Mouse (Mus musculus) stomach, postnatal 0 days (tissue): ENCODE measurements around the gene Hoxc6. TPM values are rescaled to one million over a fixed set of nuclear protein-coding genes. Genes with fewer than 3 reads are reported as not detected.
A peak's percentile ranks its signal among the peaks of the same experiment; 100 is the strongest.

Experiments
- ATAC-seq: fragments of 200-750 bp; cut with Nextera tagmentation; 2 replicates; pipeline ENCODE4 v1.8.0; 2017; ENCODE audit not compliant: low FRiP score, low TSS enrichment
- DNase-seq: peaks from one replicate; pipeline ENCODE4 v3.0.0-alpha.2; 2016; ENCODE audit warnings: low spot score
- H3K27ac ChIP-seq: fragments of 300-500 bp; sonication (generic); replicated peaks from 2 replicates; pipeline ENCODE4 v1.5.1; 2014; ENCODE audit warnings: mild to moderate bottlenecking, control low read depth
- H3K27me3 ChIP-seq: fragments of 300-500 bp; sonication (generic); 2 replicates; pipeline ENCODE4 v1.6.1; 2014; ENCODE audit warnings: low read length; ENCODE audit not compliant: control insufficient read depth, insufficient read depth
- H3K36me3 ChIP-seq: fragments of 300-500 bp; sonication (generic); 2 replicates; pipeline ENCODE4 v1.6.1; 2014; ENCODE audit warnings: low read length, mixed read lengths; ENCODE audit not compliant: control insufficient read depth, insufficient read depth
- H3K4me1 ChIP-seq: fragments of 300-500 bp; sonication (generic); replicated peaks from 2 replicates; pipeline ENCODE4 v1.6.1; 2014; ENCODE audit warnings: antibody characterized with exemption; ENCODE audit not compliant: control insufficient read depth, insufficient read depth
- H3K4me2 ChIP-seq: fragments of 300-500 bp; sonication (generic); replicated peaks from 2 replicates; pipeline ENCODE4 v1.6.1; 2014; ENCODE audit warnings: low read depth, mild to moderate bottlenecking, control low read depth, moderate library complexity
- H3K4me3 ChIP-seq: fragments of 300-500 bp; sonication (generic); 2 replicates; pipeline ENCODE4 v1.5.1; 2014; ENCODE audit warnings: low read depth, low read length, control low read depth
- H3K9ac ChIP-seq: fragments of 300-500 bp; sonication (generic); 2 replicates; pipeline ENCODE4 v1.6.1; 2014; ENCODE audit warnings: mild to moderate bottlenecking, low read length, control low read depth, mixed read lengths
- H3K9me3 ChIP-seq: fragments of 300-500 bp; sonication (generic); 2 replicates; pipeline ENCODE4 v1.6.1; 2016; ENCODE audit warnings: low read length; ENCODE audit not compliant: control insufficient read depth
- CTCF ChIP-seq: IDR thresholded peaks from 2 replicates; pipeline ENCODE4 v1.5.1; 2016; ENCODE audit warnings: antibody characterized with exemption, low read depth, mild to moderate bottlenecking, moderate library complexity
- EP300 ChIP-seq: optimal IDR thresholded peaks from 2 replicates; pipeline ENCODE3; 2016; ENCODE audit warnings: antibody characterized with exemption
- WGBS: fragments of 180-500 bp; shearing (Covaris S2); extraction: QIAGEN DNeasy Blood & Tissue Kit; methylation state at CpG from one replicate; pipeline ENCODE4 v1.1.7; 2014; 5-methylcytosine and 5-hydroxymethylcytosine counted together
- polyA plus RNA-seq: library from polyadenylated mRNA; unstranded; fragments of >200 nt; fragmentation: Nextera tagmentation; extraction: Ambion mirVana; gene quantifications from 2 replicates; pipeline ENCODE4 v1.2.1, GENCODE M21; 2015

Gene Hoxc6
- polyA plus RNA-seq, 1 experiment from 2014 or later = 4.9 TPM

DNA sequence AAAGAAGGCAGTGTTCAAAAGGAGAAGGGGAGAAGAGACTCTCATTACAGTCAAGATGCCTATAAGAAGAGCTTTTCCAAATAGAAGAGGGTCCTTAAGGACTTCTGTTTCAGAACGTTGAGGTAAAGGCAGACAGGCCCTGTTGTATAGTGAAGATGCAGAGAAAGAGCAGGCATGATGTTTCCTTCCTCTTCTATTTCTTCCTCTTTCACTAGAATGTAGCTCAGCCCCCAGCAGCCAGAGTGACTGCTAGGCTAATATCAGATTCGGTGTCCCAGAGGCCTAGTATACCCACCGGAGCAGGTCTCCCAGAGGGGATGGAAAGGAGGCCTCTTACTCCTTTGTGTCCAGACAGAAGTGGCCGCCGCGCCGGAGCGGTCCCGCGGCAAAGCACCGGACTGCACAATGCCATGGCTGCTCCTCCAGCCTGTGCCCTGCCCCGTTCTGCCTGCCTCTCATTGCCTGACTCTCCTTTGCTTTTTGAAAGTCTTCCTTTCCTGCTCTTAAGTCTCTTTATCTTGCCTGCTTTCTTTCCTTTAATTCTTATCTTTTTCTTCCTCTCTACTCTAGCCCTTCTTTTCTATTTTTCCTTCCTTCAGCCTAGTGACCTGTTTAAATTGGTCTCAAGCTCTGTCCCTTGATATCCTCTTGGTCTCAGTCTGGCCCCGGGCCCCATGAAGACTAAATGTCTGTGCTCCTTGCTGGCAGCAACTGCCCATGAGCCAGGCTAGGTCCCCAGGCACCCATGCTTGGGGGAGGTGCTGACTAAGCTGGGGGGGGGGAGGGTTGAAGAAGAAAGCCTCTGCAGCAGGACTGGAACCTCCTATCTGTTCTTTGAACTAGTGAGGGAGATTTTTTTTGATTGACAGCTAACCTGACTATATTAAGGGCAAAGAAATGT is 19.2 kb upstream of the Hoxc6 start:
- Histone ChIP-seq H3K4me1 (no peaks in the 10 kb centered on the region), H3K4me2 (no peak overlapping the region), H3K27ac (no peak overlapping the region), H3K4me3 (no peak overlapping the region), H3K27me3 (peaks cover 52% of the 10 kb centered on the region), H3K36me3 (no peaks in the 10 kb centered on the region), H3K9ac (no peak overlapping the region), H3K9me3 (no peaks in the 10 kb centered on the region)
- DNase-seq = no peak
- no peak for ATAC-seq
- 15% methylated on average over 13 of the region's 13 CpGs for WGBS
- TF ChIP-seq EP300 = no peak

DNA sequence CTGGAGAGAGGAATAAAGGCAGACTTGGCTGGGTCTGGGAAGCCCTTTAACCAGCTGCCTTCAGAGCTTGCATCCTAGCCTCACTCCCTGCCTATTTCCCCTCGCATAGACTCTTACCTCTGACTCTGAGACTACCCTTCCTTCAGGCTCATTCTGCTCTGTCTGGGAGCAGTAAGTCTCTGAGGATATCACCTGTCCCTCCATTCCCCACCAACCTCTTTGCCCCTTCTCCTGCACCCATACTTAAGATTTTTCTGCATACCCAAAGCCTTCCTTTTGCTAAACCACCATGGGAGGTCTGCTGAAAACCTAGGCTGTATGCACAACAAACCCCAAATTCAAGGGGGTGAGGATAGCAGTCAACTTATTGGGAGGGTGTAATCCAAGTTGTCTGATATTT is 18.1 kb upstream of the Hoxc6 start:
- no peaks in the 10 kb centered on the region for H3K9me3 ChIP-seq
- TF ChIP-seq EP300 (no peak), CTCF (no peak)
- DNase-seq (no peak), ATAC-seq (no peak)
- 0% methylated on average over 1 of the region's 1 CpGs for WGBS
- no peak overlapping the region for H3K4me3 ChIP-seq
- no peaks in the 10 kb centered on the region for H3K36me3 ChIP-seq
- H3K27me3 ChIP-seq = peaks cover 48% of the 10 kb centered on the region
- H3K9ac ChIP-seq = no peak overlapping the region
- no peaks in the 10 kb centered on the region for H3K4me1 ChIP-seq
- H3K27ac ChIP-seq = no peak overlapping the region
- no peak overlapping the region for H3K4me2 ChIP-seq

DNA sequence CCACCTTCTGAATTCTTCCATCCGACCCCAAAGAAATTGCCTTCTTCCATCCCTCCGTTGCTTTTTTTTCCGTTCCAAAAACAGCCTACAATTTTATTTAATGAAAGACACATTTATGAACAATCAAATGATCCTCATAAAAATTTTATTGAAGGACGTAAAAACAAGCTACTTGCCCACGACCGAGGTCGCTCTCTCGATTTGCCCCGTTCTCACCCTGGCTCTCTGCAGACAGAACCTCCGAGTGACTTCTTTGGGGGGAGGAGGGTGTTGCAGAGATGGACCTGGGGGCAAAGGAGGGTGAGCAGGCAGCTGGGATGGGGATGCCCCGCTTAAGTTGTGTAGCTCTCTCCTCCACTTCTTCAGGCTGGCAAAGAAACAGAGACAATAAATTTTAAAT is 17.7 kb upstream of the Hoxc6 start:
- no peak for TF ChIP-seq CTCF
- TF ChIP-seq EP300 = no peak
- H3K4me2 ChIP-seq = no peak overlapping the region
- 5% methylated on average over 11 of the region's 11 CpGs for WGBS
- H3K9me3 ChIP-seq = no peaks in the 10 kb centered on the region
- H3K27me3 ChIP-seq = peaks cover 46% of the 10 kb centered on the region
- H3K9ac ChIP-seq = no peak overlapping the region
- ATAC-seq (no peak), DNase-seq (no peak)
- H3K4me1 ChIP-seq = no peaks in the 10 kb centered on the region
- H3K27ac ChIP-seq = no peak overlapping the region
- no peak overlapping the region for H3K4me3 ChIP-seq
- no peaks in the 10 kb centered on the region for H3K36me3 ChIP-seq

DNA sequence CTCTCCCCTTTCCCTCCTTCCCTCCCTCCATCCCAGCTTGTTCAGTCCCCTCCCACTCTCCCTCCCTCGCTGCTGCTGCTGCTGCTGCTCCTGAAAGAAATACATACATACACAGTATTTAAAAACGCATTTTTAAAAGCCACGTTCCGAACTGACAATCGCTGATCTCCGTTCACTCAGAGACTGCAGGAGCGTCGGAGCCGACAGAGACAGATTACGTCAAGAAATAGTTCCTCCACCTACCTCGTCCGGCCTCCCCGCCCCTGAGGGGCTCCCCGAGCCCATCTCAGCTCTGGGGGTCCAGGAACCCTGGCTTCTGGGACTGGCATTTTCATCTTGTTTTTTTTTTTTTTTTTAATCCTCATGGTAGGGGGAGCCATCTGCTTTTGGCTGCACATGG is 17.1 kb upstream of the Hoxc6 start:
- Histone ChIP-seq H3K9me3 (no peaks in the 10 kb centered on the region), H3K9ac (no peak overlapping the region), H3K36me3 (no peaks in the 10 kb centered on the region), H3K4me1 (no peaks in the 10 kb centered on the region), H3K4me3 (peak overlapping the region; percentile 29), H3K27ac (no peak overlapping the region), H3K4me2 (no peak overlapping the region; the same call in 1 of the 2 replicates), H3K27me3 (peaks cover 45% of the 10 kb centered on the region)
- DNase-seq (no peak), ATAC-seq (no peak)
- no peak for TF ChIP-seq EP300
- TF ChIP-seq CTCF = no peak
- 1% methylated on average over 14 of the region's 14 CpGs for WGBS

DNA sequence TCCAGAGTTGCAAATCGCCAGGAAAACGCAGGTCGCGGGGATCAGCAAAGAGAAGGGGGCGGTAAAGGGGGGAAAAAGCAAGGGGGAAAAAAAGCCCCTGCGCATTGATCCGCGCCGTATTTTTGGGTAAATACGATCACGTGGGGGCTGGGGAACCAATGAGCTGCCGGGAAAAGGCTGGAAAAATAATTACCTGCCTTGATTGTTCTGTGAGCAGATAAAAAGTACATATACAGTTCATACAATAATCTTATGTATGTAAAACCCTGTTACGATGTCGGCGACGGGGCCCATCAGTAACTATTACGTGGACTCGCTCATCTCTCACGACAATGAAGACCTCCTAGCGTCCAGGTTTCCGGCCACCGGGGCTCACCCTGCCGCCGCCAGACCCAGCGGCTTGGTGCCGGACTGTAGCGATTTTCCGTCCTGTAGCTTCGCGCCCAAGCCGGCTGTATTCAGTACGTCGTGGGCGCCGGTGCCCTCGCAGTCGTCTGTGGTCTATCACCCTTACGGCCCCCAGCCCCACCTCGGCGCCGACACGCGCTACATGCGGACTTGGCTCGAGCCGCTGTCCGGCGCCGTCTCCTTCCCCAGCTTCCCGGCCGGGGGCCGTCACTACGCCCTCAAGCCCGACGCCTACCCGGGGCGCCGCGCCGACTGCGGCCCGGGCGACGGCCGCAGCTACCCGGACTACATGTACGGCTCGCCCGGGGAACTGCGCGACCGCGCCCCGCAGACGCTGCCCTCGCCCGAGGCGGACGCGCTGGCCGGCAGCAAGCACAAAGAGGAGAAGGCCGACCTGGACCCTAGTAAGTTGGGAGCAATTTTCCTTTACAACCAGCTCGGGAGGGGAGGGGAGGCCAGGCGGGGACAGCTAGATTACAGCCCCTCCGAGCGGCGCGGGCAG is 16.4 kb upstream of the Hoxc6 start:
- no peak for DNase-seq
- H3K9ac ChIP-seq = no peak overlapping the region
- WGBS = 1% methylated on average over 88 of the region's 88 CpGs
- peak overlapping the region; percentile 49 for H3K4me2 ChIP-seq
- H3K36me3 ChIP-seq = no peaks in the 10 kb centered on the region
- H3K27me3 ChIP-seq = peaks cover 43% of the 10 kb centered on the region
- ATAC-seq = no peak
- H3K4me3 ChIP-seq = peak overlapping the region; percentile 29
- H3K4me1 ChIP-seq = no peaks in the 10 kb centered on the region
- TF ChIP-seq EP300 (no peak), CTCF (no peak)
- no peaks in the 10 kb centered on the region for H3K9me3 ChIP-seq
- no peak overlapping the region for H3K27ac ChIP-seq

DNA sequence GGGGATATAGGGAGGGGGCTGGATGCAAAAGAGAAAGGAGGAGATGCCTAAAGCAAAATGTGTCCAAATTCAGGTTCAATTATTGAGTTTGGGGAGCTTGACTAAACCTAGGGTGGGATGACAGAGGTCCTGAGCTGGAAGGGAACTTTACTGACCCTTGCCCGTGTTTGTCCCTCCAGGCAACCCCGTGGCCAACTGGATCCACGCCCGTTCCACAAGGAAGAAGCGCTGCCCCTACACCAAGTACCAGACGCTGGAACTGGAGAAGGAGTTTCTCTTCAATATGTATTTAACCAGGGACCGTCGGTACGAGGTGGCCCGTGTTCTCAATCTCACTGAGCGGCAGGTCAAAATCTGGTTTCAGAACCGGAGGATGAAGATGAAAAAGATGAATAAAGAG is 14.3 kb upstream of the Hoxc6 start:
- DNase-seq (no peak), ATAC-seq (no peak)
- Histone ChIP-seq H3K9ac (no peak overlapping the region), H3K4me1 (no peaks in the 10 kb centered on the region), H3K36me3 (no peaks in the 10 kb centered on the region), H3K27me3 (peaks cover 43% of the 10 kb centered on the region; the same call in 1 of the 2 replicates), H3K27ac (no peak overlapping the region), H3K9me3 (no peaks in the 10 kb centered on the region), H3K4me3 (no peak overlapping the region), H3K4me2 (no peak overlapping the region)
- WGBS = 5% methylated on average over 12 of the region's 12 CpGs
- TF ChIP-seq EP300 (no peak), CTCF (no peak)
